Mouse (Mus musculus): ENCODE measurements around the gene Pnma1. TPM values are rescaled to one million over a fixed set of nuclear protein-coding genes. Genes with fewer than 3 reads are reported as not detected.

Gene Pnma1
- polyA plus RNA-seq, 2 experiments, result 0.05 to 0.10 TPM

DNA sequence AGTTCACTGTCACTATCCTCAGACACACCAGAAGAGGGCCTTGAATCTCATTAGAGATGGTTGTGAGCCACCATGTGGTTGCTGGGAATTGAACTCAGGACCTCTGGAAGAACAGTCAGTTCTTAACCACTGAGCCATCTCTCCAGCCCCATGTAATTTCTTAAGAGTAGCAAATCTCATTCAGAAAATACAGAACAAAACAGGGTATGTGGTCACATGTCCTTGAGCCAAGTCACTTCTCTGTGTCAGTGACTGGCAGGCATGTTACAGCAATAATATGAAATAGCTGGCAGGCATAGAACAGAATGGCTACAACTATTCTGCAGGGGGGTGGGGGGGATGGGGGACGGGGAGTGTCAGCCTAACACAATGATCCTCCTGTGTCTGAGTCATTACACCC is 48.2 kb downstream of the Pnma1 start:
- no peak overlapping the region for H3K4me3 ChIP-seq (ENCODE audit: insufficient read depth in 1 of 2, low read depth in 2 of 2, low read length in 2 of 2)
- DNase-seq (ENCODE audit: low read depth in 3 of 3, low spot score in 3 of 3), result no peak
- no peaks in the 10 kb centered on the region for H3K9me3 ChIP-seq (ENCODE audit: control insufficient read depth, low read length)
- H3K36me3 ChIP-seq (replicated peaks; ENCODE audit: control insufficient read depth, insufficient read depth, low read depth), result no peaks in the 10 kb centered on the region
- TF ChIP-seq EP300 (IDR thresholded peaks at IDR 0.05; ENCODE audit: low read depth), result no peak
- no peak for TF ChIP-seq CTCF (IDR thresholded peaks at IDR 0.05; ENCODE audit: low read depth)
- WGBS (ENCODE audit: insufficient replicate concordance), result 67% methylated on average over 1 of the region's 1 CpGs
- H3K4me1 ChIP-seq (replicated peaks; ENCODE audit: control insufficient read depth in 2 of 2, insufficient read depth in 2 of 2, low read length in 1 of 2), result peaks cover 2 to 9% of the 10 kb centered on the region in 2 experiments; a peak in 2 of 4 replicates
- no peak for ATAC-seq (ENCODE audit: insufficient read depth)
- H3K27me3 ChIP-seq (ENCODE audit: control insufficient read depth, insufficient read depth, low read length), result no peaks in the 10 kb centered on the region; the same call in 1 of the 2 replicates
- no peak overlapping the region for H3K9ac ChIP-seq (replicated peaks)
- H3K27ac ChIP-seq, result no peak overlapping the region
- peak overlapping the region; percentile 83; the same call in 1 of the 2 replicates for H3K4me2 ChIP-seq (ENCODE audit: low read depth)

GRCm38 (mm10) chr12:84099605-84100004 is 48.7 kb downstream of the Pnma1 start:
- H3K36me3 ChIP-seq (replicated peaks; ENCODE audit: control insufficient read depth, insufficient read depth, low read depth), result no peaks in the 10 kb centered on the region

More at GRCm38 (mm10) chr12:84099605-84100004, 48.7 kb downstream of the Pnma1 start:
- no peaks in the 10 kb centered on the region for H3K9me3 ChIP-seq (ENCODE audit: control insufficient read depth, low read length)
- H3K27ac ChIP-seq, result no peak overlapping the region
- DNase-seq (ENCODE audit: low read depth in 3 of 3, low spot score in 3 of 3), result no peak
- H3K27me3 ChIP-seq (ENCODE audit: control insufficient read depth, insufficient read depth, low read length), result no peaks in the 10 kb centered on the region; the same call in 1 of the 2 replicates
- peaks cover 2 to 9% of the 10 kb centered on the region in 2 experiments; a peak in 2 of 4 replicates for H3K4me1 ChIP-seq (replicated peaks; ENCODE audit: control insufficient read depth in 2 of 2, insufficient read depth in 2 of 2, low read length in 1 of 2)
- 45% methylated on average over 2 of the region's 2 CpGs for WGBS (ENCODE audit: insufficient replicate concordance)
- ATAC-seq (ENCODE audit: insufficient read depth), result peak; percentile 48; the same call in 1 of the 2 replicates
- no peak overlapping the region for H3K4me2 ChIP-seq (ENCODE audit: low read depth)
- no peak overlapping the region for H3K9ac ChIP-seq (replicated peaks)
- H3K4me3 ChIP-seq (ENCODE audit: insufficient read depth in 1 of 2, low read depth in 2 of 2, low read length in 2 of 2), result no peak overlapping the region
- TF ChIP-seq CTCF (IDR thresholded peaks at IDR 0.05; ENCODE audit: low read depth), result no peak
- TF ChIP-seq EP300 (IDR thresholded peaks at IDR 0.05; ENCODE audit: low read depth), result no peak

Other genes starting within 250 kb of the Pnma1 start
- 13.1 and 14.0 TPM in 2 replicates for gene Numb, start 226.6 kb downstream of the Pnma1 start, polyA plus RNA-seq (2012; rRNA removed)
- gene Numb, start 226.6 kb downstream of the Pnma1 start, polyA plus RNA-seq (2014; fragmentation: Nextera tagmentation; extraction: Ambion mirVana), result 9.7 and 11.3 TPM in 2 replicates
- 7.8 and 8.1 TPM in 2 replicates for gene Riox1, start 197.9 kb downstream of the Pnma1 start, polyA plus RNA-seq (2012; rRNA removed)
- 6.8 and 7.3 TPM in 2 replicates for gene Riox1, start 197.9 kb downstream of the Pnma1 start, polyA plus RNA-seq (2014; fragmentation: Nextera tagmentation; extraction: Ambion mirVana)
- not detected in 2 replicates for gene Heatr4, start 163.6 kb downstream of the Pnma1 start, polyA plus RNA-seq (2012; rRNA removed)
- gene Heatr4, start 163.6 kb downstream of the Pnma1 start, polyA plus RNA-seq (2014; fragmentation: Nextera tagmentation; extraction: Ambion mirVana), result not detected in 2 replicates
- 2.7 and 2.9 TPM in 2 replicates for gene Acot2, start 160.6 kb downstream of the Pnma1 start, polyA plus RNA-seq (2012; rRNA removed)
- 5.5 and 6.0 TPM in 2 replicates for gene Acot2, start 160.6 kb downstream of the Pnma1 start, polyA plus RNA-seq (2014; fragmentation: Nextera tagmentation; extraction: Ambion mirVana)
- 12.8 and 14.7 TPM in 2 replicates for gene Acot1, start 139.0 kb downstream of the Pnma1 start, polyA plus RNA-seq (2012; rRNA removed)
- 28.3 and 35.7 TPM in 2 replicates for gene Acot1, start 139.0 kb downstream of the Pnma1 start, polyA plus RNA-seq (2014; fragmentation: Nextera tagmentation; extraction: Ambion mirVana)
- 4.8 and 5.0 TPM in 2 replicates for gene Acot4, start 110.1 kb downstream of the Pnma1 start, polyA plus RNA-seq (2012; rRNA removed)
- gene Acot4, start 110.1 kb downstream of the Pnma1 start, polyA plus RNA-seq (2014; fragmentation: Nextera tagmentation; extraction: Ambion mirVana), result 7.9 and 8.4 TPM in 2 replicates
- not detected in 2 replicates for gene Gm49366, start 109.6 kb downstream of the Pnma1 start, polyA plus RNA-seq (2012; rRNA removed)
- gene Gm49366, start 109.6 kb downstream of the Pnma1 start, polyA plus RNA-seq (2014; fragmentation: Nextera tagmentation; extraction: Ambion mirVana), result not detected in 2 replicates
- gene Acot3, start 96.3 kb downstream of the Pnma1 start, polyA plus RNA-seq (2012; rRNA removed), result 2.0 and 2.6 TPM in 2 replicates
- 3.7 and 4.4 TPM in 2 replicates for gene Acot3, start 96.3 kb downstream of the Pnma1 start, polyA plus RNA-seq (2014; fragmentation: Nextera tagmentation; extraction: Ambion mirVana)
- not detected in 2 replicates for gene Acot5, start 79.2 kb downstream of the Pnma1 start, polyA plus RNA-seq (2012; rRNA removed)
- gene Acot5, start 79.2 kb downstream of the Pnma1 start, polyA plus RNA-seq (2014; fragmentation: Nextera tagmentation; extraction: Ambion mirVana), result not detected in 2 replicates
- gene Acot6, start 47.8 kb downstream of the Pnma1 start, polyA plus RNA-seq (2012; rRNA removed), result 0.87 and 1.0 TPM in 2 replicates
- 0.48 and 0.77 TPM in 2 replicates for gene Acot6, start 47.8 kb downstream of the Pnma1 start, polyA plus RNA-seq (2014; fragmentation: Nextera tagmentation; extraction: Ambion mirVana)
- 0.39 and 0.44 TPM in 2 replicates for gene Dnal1, start 34.1 kb downstream of the Pnma1 start, polyA plus RNA-seq (2012; rRNA removed)
- 0.04 and 0.15 TPM in 2 replicates for gene Dnal1, start 34.1 kb downstream of the Pnma1 start, polyA plus RNA-seq (2014; fragmentation: Nextera tagmentation; extraction: Ambion mirVana)
- gene Elmsan1, start 70.4 kb upstream of the Pnma1 start, polyA plus RNA-seq (2012; rRNA removed), result 3.9 and 4.3 TPM in 2 replicates
- 4.5 and 5.1 TPM in 2 replicates for gene Elmsan1, start 70.4 kb upstream of the Pnma1 start, polyA plus RNA-seq (2014; fragmentation: Nextera tagmentation; extraction: Ambion mirVana)
- gene Ptgr2, start 136.7 kb upstream of the Pnma1 start, polyA plus RNA-seq (2012; rRNA removed), result 7.4 and 13.3 TPM in 2 replicates
- gene Ptgr2, start 136.7 kb upstream of the Pnma1 start, polyA plus RNA-seq (2014; fragmentation: Nextera tagmentation; extraction: Ambion mirVana), result 22.9 and 24.1 TPM in 2 replicates
- gene Zfp410, start 168.4 kb upstream of the Pnma1 start, polyA plus RNA-seq (2012; rRNA removed), result 19.1 and 23.6 TPM in 2 replicates
- gene Zfp410, start 168.4 kb upstream of the Pnma1 start, polyA plus RNA-seq (2014; fragmentation: Nextera tagmentation; extraction: Ambion mirVana), result 35.1 and 37.3 TPM in 2 replicates
- gene Coq6, start 213.2 kb upstream of the Pnma1 start, polyA plus RNA-seq (2012; rRNA removed), result 22.0 and 27.2 TPM in 2 replicates
- gene Coq6, start 213.2 kb upstream of the Pnma1 start, polyA plus RNA-seq (2014; fragmentation: Nextera tagmentation; extraction: Ambion mirVana), result 22.5 and 27.6 TPM in 2 replicates
- gene Fam161b, start 213.3 kb upstream of the Pnma1 start, polyA plus RNA-seq (2012; rRNA removed), result 1.3 and 1.5 TPM in 2 replicates
- 0.68 and 0.81 TPM in 2 replicates for gene Fam161b, start 213.3 kb upstream of the Pnma1 start, polyA plus RNA-seq (2014; fragmentation: Nextera tagmentation; extraction: Ambion mirVana)